Mouse (Mus musculus) spleen, postnatal 36 days (tissue): Measurements from ENCODE around the gene Dnm3.

Experiments
- DNase-seq, 2 experiments: peaks; one replicate each; pipeline ENCODE4 v3.0.0; 2022; ENCODE audit warnings: low spot score in 2 of 2, mixed read lengths in 1 of 2

Dnm3 gene

DNA sequence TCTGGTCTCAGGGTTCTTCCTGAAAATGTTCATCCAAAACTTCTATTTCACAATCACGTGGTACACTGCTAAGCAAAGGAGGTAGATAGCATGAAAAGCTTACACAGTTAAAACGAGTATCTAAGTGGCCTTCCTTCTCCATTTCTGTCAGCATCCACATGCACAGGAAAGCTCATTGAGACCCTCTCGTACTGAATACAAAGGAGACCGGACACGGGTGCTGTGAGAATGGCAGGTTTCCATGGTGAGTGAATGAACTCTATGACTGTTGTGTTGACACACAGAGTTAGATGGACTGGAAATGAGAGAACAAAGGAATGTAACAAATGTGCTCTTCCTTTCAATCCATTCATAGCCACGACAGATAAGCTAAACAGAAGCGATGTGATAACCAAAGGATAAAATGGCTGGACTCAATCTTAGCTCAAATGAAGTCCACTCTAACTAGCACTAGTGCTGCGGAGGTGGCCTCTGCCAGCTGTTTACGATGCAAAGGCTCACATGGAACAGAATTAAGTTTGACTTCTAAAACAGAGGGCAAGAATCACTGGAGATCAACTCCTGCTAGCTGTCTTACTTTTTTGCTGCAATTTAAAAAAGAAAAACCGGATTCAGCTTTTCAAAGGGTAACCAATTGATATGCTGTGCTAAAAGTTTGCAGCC lies 268.2 kb downstream of the Dnm3 start:
- DNase-seq = no peak

DNA sequence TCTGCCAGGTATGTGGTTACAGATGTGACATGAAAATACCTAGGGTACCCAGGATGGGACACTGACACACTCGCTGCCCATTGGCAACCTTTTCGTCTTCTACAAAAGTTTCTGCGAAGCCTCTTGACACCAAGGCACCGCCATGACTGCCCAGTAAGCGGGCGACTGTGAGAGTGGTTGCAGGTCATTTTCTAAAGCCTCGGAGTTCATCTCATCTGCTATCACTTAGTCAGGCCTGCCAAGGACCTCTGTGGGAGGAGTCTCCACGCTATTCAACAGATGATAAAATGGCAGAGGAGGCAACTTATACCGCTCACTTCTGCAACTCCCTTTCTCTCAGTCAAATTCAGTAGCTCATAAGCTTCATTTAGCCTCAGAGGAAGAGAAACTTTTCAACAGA lies 268.8 kb downstream of the Dnm3 start:
- no peak for DNase-seq

DNA sequence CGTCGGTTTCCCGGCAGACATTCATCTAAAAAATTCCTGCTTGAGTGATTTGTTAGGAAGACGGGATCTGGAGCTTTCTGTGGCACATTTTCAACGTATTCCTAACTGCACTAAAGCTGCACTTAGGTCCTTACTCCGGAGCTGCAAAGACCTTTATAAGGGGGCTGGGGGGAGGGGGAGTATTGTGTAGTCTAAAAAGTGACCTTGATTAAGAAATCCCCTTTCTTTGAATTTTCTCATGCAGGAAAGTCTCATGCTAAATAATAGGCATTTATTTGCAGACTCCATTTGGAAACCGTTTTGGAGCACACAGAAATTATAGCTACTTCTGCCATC lies 270.2 kb downstream of the Dnm3 start:
- DNase-seq = no peak

DNA sequence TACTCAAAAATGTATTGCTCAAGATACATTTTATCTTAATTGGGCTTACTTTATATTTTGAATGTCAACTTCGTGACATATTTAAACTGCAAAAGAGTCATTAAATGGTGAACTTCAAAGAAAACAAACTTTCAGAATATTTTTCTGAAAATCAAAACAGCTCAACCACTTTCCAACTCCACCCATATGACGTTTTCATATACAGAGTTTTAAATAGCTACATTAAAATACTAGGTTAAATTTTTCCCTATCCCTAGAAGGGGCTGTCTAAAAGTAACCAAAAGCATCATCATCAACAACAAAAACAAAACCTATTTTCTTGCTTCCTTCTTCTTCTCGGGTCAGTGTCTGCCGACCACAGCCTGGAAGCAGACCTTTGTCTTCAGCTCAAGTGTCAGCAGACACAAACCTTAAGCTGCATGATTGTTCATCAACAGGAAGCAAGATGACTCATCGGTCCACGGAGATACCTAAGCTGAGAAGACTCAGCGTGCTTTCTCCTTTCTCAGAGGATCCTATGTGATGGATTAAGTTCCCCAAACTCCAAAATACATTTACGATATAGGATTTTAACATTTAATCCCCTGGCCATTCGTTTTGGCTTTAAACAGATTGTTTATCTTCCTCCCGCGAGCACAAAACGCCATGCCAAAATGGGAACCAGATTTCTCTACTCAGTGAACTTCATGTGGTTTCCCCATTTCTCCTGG lies 270.7 kb downstream of the Dnm3 start:
- peak; percentile 17 to 20 for DNase-seq

DNA sequence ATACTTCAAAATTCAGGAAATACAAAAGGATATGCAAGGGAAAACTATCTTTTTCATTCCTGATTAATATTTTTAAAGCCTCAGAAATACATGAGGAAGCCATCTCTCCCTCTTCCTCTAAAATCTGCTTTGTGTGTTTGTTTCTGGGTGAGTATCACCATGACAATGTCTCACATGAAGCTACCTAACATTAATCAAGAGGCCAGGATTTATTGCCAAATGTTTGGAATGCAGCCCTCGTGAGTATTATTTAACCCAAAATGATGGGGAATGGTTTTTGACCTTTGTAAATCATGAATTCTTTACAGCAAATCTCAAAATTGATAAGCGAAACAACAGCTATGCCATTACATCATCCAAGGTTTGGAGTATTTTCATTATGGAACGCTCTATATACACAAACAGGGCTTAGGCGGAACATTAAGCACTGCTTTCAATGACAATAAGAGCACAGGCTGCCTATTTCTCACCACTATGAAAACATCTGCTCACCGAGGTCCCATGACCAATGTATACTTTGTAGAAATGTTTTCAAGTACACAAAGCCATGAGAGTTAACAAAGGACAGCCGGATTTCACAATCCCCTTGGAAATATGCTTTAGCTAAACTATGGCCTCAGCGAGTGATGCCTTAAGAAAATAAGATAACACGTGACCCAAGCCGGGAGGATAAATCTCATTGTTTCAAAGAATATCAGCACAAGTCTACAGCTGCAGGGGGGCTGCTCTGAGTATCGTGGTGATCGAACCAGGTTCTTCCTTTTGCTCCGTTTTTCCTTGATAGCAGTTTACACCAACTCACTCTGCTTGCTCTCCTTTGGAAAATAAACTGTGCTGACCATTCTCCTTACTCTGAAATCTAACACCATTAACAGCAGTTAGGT lies 275.1 kb downstream of the Dnm3 start:
- no peak for DNase-seq

DNA sequence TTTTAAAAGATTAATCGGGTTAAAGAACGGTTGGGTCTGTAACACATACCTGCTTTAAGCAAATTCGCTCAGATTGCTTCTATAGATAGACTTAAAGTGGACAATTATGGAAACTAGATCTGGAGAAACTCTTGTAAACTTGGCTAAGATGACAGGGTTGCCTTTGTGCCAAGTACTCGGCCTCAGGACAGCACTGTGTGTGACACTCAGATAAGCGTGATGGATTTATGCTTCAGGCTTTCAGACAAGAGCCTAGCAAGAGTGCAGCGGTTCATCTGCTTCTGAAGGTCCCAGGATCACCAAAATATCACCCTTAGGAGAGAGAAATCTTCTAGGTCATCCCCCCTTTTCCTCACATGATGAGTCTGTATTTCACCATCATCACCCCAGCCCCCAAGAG lies 277.4 kb downstream of the Dnm3 start:
- DNase-seq = no peak

DNA sequence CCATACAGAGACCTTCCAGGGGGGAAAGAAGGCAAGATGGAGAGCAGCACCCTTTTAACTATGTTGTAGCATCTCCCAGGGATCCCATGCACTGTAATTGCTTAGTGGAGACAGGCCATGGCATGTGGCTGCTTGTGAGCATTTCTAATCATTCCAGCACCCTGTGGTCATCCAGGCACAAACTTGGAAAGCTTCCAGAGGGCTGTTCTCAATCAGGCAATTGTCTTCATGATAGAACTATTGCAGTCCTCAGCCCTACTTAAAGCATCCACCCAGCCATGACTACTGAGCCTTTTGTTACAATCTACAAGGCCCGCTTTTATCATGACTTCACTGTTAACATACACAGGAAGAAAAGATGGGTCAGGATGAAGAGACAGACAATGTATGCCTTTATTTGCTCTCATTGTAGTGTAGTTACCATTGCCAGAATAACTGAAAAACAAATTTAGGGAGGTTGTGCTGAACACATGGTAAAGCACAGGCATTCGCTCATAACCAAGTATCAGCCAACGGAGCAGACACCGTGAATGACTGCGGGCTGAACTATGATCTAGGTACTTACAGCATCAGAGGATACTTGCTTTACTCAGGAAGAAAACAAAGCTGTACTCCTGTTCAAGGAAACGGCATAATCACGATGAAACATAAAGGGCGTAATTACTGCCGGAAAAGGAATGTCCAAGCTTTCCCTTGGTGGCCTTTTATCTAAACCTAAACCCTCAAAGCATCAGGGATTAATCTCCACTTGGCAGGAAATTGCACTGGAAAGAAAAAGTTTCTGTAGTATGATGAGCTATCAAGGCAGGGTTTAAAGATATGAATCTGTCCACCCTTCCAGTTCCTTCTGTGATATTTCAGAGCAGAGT lies 280.8 kb downstream of the Dnm3 start:
- DNase-seq = no peak

DNA sequence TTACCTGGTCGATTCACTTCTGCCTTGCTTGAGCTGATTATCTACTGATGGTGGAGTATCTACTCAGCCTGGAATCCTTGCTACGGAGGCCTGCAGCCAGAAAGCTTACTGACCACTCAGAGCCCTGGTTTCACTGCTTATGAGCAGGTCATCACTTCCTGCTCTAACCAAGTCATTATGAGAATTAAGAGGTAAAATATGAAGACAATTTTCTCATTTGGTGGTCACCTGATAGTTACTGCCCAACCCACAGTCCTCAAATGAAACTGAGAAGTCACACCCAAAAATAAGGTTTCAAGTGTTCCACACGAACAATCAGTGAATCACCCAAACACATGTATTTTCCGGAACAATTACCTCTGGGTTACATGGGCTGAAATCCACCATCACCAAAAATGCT lies 289.1 kb downstream of the Dnm3 start:
- DNase-seq = no peak

DNA sequence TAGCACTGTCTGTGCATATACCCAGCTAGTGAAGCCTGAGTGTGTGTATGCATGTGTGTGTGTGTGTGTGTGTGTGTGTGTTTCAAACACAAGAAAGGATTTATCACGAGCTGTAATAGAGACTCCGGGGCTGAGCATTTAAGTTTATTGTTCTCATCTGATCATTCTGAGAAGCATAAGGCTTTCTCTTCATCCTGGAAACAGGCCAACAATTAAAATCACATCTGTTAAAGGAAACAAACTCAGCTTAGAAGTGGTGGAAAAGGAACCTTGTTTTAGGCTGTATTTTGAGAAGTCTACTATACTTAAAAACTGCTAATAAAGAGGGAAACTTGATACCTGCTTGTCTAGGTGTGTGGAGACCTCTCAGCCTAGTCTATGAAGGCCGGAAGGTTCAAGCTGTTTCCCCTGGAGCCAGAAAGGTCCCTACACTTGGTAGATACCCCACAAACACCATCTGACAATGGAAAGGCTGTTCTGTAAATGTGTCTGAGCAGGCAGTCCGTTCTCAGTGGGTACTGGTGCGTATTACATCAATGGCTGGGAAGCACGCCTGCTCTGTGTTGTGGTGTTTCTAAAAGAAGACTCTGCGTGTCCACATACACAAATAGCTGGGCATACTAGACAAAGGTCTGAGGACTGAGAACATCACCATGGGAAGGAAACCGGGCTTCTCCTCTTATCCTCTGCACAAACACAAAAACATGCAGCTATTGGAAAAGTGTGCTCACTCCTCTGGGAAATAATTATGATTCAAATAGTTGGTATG lies 290.3 kb downstream of the Dnm3 start:
- DNase-seq = no peak

DNA sequence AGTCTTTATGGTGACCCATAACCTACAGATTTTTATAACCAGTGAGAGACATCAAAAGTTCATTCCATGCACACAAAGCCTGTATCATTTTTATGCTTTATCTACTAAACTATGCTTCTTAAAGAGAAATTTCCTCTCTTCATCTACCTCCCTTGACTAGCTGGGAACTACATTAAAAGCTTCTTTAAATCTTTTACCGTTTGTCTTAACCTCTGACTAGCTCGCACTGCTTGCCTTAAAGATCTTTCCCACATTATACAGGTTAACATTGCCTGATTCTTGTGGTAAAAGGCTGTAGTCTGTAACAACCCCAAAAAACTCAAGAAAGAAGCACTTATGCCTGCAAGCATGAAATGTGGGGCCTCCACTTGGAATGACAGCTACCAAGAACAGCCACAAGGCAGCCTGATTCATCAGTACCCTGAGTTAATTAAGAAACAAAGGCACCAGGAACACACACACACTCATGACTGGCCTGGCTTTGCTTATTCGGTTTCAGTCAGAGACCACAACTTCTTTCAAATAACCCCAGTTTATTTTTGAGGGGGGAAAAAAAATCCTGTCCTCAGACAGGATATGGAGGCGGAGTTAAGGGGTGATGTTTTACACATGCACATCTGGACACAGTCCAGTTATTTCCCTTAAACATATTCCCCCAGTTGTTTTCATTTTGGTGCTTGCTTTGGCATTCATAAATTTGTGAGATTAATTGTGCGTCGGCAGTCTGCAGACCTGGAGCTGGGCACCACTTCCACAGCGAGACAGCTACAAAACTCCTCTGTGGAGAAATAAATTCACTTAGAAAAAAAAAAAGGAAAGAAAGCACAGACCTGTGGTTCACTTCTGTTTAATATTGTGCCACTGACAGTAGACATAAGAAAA lies 291.1 kb downstream of the Dnm3 start:
- peak; percentile 27 for DNase-seq

DNA sequence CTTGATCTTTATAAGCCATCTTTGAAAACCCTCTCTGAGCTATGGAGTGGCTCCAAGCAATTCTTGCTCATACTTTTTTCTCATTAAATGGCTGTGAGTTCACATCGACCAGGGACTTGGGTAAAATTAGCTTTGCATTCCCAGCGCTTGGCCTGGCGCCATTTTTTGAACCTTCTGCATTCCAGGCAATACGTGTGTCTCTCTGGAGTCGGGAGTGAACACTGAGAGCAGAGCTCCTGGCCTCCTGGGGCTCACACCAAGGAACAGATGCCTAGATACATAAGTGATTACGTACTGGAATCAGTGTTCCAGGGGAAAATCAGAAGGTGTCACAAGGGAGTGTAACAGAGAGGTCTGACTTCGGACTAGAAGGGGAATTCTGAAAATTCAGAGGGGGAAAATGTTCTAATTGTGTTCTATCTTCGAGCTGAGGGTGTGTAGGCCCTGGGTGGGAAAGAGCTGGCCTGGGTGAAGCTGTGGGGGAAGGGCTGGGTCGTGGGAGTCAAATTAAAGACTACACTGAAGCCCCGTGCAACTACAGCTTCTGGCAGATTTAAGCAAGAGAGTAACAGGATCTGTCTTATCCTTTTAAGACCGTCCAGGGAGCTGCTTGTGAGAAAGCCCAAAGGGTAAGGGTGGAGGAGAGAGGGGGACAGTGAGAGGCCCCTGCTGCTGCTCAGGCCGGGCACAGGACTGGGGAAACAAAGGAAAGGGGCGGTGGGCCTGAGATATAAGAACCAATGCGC lies 293.7 kb downstream of the Dnm3 start:
- DNase-seq = no peak

DNA sequence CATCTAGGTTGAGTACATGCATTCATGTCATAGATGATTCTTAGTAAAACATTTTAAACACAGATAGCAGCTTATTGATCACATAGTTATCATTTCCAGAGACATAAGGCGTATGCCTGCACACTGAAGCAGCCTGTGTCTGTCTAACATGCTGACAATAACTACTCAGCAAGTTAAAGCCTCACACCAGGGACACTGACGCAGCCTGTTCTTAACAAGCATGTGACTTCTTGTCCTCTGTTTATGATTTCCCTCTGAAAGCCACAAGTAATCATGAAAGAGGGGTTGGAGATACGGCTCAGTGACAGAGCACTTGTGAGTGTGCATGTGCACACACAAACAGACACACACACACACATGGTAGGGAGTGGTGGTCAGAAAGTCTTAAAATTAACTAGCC lies 294.4 kb downstream of the Dnm3 start:
- no peak for DNase-seq

DNA sequence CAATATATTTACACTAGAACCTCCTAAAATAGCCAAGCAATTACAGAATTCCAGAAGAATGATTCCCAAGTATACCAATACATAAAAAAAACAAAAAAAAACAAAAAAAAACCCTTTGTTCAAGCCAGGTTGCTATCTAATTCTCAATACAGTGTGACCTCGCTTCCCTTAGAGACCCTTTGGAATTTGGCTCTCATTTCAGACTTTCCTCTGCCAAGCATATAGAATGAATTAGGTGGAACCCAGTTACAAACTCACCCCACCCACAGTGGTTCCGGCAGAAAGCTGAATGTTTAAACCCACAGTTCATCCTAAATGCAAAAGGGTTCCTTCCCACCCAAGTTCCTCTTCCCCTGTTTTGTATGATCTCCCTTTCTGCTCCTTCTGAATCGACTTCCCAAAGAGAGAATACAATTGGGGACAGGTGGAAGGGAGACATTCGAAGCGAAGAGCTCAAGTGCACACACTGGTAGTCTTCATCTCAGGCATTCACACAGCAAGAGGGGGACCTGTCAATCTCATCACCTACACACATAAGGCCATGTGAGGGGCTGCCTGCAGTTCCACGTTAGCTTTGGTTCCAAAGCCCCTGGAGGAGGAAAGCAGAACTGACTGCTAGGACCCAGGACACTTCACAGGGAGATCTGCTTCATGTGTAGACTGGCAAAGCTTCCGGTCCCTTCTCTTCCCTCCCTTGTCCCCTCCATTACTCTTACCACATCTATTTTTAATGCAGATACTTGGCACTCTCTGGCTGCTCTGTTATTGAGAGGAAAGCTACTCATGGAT lies 296.5 kb downstream of the Dnm3 start:
- no peak for DNase-seq

DNA sequence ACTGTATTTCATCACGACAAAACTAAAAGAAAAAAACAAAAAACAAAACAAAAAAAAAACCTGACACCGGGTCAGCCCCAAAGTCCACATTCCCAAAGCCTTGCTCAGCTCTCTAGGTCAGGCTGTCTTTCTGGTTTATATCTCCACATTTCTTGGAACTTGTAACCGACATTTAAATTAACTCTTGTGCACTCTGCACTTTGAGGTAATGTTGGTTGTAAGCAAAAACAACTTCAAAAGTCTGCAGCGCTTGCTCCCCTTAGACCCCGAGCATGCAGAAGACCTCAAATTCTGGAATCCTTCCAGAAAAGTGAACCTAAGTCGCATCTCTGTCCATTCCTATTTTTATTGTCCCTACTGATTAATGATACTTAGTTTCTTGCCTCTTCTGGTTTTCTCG lies 297.4 kb downstream of the Dnm3 start:
- DNase-seq = no peak

DNA sequence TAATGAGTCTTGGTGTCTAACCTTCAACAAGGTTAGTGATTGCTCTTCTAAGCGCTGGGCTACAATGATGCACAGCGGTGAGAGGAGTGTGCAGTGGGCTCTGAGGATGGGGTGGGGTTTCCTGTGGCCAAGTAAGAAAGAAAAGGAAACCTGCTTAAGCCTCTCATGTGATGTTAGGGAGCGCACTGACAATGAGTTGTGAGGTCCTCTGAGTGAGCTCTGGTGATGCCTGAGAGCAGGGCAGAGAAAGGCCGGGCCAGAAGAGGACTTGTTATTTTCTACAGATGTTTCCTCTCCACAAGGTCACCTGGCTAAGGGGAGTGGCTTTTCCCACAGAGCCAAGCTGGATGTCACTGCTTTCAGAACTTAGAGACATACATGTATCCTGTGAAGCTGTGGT lies 298.4 kb downstream of the Dnm3 start:
- DNase-seq = peak; percentile 6 to 14

DNA sequence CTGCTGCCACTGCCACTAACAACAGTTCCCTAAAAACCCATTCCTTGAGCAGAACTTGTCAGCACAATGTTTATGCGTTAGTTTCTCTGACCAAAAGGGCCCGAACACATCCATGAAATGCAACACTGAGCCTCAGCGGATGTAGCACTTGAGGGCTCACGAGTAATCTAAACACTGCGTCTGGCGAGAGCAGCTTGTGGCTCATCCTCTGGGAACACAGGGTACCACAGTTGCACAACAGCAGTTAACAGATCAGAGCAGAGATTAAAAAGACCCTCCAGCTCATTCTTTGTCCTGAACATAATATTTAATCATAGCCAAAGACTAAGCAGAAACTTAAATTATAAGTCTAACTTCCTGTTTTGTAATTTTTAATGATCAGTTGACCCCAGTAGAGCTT lies 305.0 kb downstream of the Dnm3 start:
- DNase-seq = no peak

DNA sequence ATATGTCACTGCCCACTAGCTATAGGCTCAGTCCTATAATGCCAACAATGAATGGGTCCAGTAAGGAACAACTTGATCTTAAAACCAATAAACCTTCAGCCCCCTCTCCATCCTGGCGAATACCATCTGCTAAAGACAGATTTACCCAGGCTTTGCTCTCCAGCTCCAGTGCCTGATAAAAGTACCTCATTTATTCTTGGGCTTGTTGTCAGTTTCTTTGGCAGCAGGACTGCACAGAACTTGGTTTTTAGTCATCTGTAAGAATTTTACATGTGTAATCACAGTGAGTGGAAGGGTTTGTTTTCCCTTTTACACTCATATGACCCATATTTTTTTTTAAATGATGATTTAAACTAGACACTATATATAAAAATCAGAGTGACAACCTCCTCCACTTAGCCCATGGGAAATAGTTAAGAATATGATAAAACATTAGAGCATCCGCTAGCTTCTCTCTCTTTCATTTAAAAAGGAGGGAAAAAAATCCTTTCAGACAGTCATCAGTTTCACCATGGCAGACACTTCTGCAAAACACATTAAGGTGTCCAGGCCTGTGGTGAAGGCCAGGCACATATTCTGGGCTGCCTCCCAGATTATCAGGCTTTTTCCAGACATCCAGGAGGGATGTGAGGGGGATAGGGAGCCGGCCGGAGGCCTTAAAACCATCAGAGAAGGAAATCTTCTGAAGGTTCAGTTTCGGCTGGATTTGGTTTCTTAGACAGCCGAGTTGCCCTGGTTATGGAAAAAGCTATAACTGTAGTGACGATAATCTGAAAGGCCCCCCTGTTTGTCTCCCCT lies 313.9 kb downstream of the Dnm3 start:
- DNase-seq = no peak

DNA sequence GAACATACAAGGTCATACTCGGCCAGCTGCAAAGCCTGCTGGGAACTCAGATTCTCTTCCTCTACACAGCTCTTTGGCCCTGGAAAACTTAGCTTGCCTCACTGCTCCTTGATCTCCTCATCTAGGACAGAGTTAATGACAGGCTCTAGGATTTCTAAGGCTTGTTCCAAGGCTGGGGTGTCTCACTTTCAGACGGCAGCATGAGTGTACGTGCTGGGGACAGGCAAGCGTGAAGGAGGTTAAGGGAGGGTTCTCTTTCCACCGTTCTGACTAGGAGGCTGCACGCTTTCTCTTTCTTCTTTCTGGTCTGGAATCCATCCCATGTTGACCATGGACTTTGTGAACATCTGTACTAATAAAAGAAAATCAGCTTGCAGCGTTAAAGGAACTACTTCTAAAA lies 315.2 kb downstream of the Dnm3 start:
- no peak for DNase-seq
